Mouse (Mus musculus): ENCODE measurements at regions not wholly inside any gene's neighbourhood (a gene's known extent, or its start where the extent isn't known, plus 50 kb on each side); places are given as distances from the start of the nearest gene placed in this dataset.

DNA sequence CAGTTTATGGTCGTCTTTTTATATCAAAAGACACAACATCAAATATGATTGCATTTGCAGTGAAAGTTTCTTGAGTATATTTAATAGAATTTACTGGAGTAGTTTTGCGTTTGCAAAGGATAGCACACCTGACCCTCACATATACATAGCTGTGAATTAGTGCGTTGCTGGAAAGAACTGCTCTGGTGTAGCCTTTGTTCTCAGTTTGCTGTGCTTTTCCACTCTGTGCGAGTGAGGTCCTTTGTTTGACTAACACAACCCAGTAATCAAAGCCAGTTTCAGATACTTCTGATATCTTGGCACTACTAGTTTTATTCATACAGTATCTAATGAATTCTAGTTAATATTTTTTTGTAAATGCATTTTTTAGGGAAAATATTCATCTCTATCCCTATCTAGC, 84.7 kb downstream of the Trim52 start:
- no peak overlapping the region for H3K4me2 ChIP-seq
- no peaks in the 10 kb centered on the region for H3K36me3 ChIP-seq
- WGBS, result 75% methylated on average over 4 of the region's 4 CpGs
- no peaks in the 10 kb centered on the region for H3K27me3 ChIP-seq
- H3K9ac ChIP-seq, result no peak overlapping the region
- H3K4me3 ChIP-seq, result no peak overlapping the region
- peaks cover 5% of the 10 kb centered on the region; the same call in 1 of the 2 replicates for H3K4me1 ChIP-seq (replicated peaks)
- ATAC-seq (replicated peaks; ENCODE audit: insufficient number of reproducible peaks, insufficient read depth, low FRiP score, low read depth), result no peak
- H3K27ac ChIP-seq, result no peak overlapping the region
- H3K9me3 ChIP-seq (replicated peaks), result no peaks in the 10 kb centered on the region

DNA sequence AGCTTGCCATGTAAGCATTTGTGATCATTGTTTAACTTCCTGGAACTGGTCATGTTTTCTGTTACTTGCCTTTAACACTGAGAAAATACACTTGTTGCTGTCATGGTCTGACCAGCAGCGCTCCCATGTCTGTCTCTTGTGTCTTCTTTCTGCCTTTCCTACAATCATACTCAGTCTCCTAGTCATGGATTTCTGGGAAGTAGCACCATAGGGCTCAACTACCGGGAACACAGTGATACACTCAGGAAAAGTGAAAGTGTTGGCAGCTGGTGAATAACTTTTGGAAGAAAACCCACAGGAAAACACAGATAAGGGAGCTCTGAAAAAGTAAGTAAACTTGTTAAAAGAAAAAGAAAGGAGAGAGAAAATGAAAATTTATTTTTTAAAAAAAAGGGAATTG, 87.6 kb downstream of the Trim52 start:
- no peak for ATAC-seq (replicated peaks; ENCODE audit: insufficient number of reproducible peaks, insufficient read depth, low FRiP score, low read depth)
- Histone ChIP-seq H3K4me1 (replicated peaks) (0 out of 2 replicates have a peak, but pooled peaks cover 2% of the 10 kb centered on the region), H3K36me3 (no peaks in the 10 kb centered on the region), H3K4me2 (no peak overlapping the region), H3K4me3 (no peak overlapping the region), H3K27ac (no peak overlapping the region), H3K9me3 (replicated peaks) (no peaks in the 10 kb centered on the region), H3K9ac (no peak overlapping the region), H3K27me3 (no peaks in the 10 kb centered on the region)
- WGBS, result 59% methylated on average over 2 of the region's 2 CpGs

DNA sequence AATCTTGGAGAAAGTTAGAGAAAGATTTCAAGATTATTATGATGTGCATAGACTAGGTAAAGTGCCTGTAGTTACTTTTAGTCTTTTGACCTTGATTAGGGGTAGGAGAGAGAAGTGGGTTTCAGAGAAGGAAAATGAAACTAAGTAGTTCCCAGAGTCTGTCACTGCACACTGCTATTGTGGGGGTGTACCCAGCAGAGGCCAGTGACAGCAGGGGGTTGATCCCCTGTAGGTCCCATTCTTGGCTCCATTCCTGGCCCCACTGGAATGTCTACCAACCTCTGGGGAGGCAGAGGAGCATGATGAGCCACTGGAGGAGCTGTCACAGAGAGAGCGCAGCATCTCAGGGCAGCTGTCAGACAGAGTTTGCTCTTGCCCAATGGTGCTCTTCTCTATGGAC, 88.1 kb downstream of the Trim52 start:
- 62% methylated on average over 1 of the region's 1 CpGs for WGBS
- Histone ChIP-seq H3K9ac (no peak overlapping the region), H3K4me2 (no peak overlapping the region), H3K27me3 (no peaks in the 10 kb centered on the region), H3K9me3 (replicated peaks) (no peaks in the 10 kb centered on the region), H3K4me3 (no peak overlapping the region), H3K27ac (no peak overlapping the region), H3K4me1 (replicated peaks) (0 out of 2 replicates have a peak, but pooled peaks cover 2% of the 10 kb centered on the region), H3K36me3 (no peaks in the 10 kb centered on the region)
- no peak for ATAC-seq (replicated peaks; ENCODE audit: insufficient number of reproducible peaks, insufficient read depth, low FRiP score, low read depth)

DNA sequence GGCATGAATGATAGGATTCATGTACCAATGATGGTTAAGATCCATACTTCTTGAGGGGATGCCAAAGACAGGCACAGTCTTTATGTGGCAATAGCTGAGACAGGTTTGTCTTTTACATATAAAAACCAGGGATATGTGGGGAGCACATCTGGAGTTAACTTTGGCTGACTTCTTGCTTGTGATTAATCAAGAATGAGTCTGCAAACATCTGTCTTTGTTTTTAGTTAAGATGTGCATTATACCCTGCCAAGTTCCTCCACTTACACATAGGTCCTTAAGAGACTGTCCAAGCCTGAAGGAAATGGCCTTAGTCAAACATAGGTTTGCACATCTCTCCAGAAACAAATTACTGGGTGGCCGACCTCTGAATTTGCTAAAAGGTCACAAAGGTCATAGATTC, 91.8 kb downstream of the Trim52 start:
- ATAC-seq (replicated peaks; ENCODE audit: insufficient number of reproducible peaks, insufficient read depth, low FRiP score, low read depth), result no peak
- no peaks in the 10 kb centered on the region for H3K27me3 ChIP-seq
- no peaks in the 10 kb centered on the region for H3K36me3 ChIP-seq
- H3K27ac ChIP-seq, result no peak overlapping the region
- 0 out of 2 replicates have a peak, but pooled peaks cover 2% of the 10 kb centered on the region for H3K4me1 ChIP-seq (replicated peaks)
- no peaks in the 10 kb centered on the region for H3K9me3 ChIP-seq (replicated peaks)
- WGBS, result 50% methylated on average over 1 of the region's 1 CpGs
- no peak overlapping the region for H3K4me3 ChIP-seq
- no peak overlapping the region for H3K4me2 ChIP-seq
- H3K9ac ChIP-seq, result no peak overlapping the region

DNA sequence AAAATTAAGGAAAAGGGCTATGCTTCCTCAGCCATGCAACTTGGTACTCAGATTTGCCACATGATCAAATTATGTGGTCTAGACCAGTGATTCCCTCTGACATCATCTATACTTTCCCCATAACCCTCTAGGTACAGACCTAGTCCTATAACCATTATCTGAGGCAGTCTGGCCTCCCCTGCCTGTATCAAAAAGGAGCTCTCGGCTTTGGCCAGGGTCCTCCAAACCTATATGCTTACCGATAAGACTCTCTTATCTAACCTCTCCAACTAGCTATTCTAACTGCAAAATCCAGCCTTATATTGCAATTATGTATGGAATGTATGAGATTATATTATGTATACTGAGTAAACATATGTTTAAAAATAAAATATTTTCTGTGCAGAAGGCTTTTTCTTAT, 93.1 kb downstream of the Trim52 start:
- H3K4me2 ChIP-seq, result no peak overlapping the region
- no peak overlapping the region for H3K27ac ChIP-seq
- H3K27me3 ChIP-seq, result no peaks in the 10 kb centered on the region
- no peak for ATAC-seq (replicated peaks; ENCODE audit: insufficient number of reproducible peaks, insufficient read depth, low FRiP score, low read depth)
- H3K9me3 ChIP-seq (replicated peaks), result no peaks in the 10 kb centered on the region
- 0 out of 2 replicates have a peak, but pooled peaks cover 2% of the 10 kb centered on the region for H3K4me1 ChIP-seq (replicated peaks)
- no peak overlapping the region for H3K4me3 ChIP-seq
- 54% methylated on average over 2 of the region's 2 CpGs for WGBS
- H3K9ac ChIP-seq, result no peak overlapping the region
- no peaks in the 10 kb centered on the region for H3K36me3 ChIP-seq

DNA sequence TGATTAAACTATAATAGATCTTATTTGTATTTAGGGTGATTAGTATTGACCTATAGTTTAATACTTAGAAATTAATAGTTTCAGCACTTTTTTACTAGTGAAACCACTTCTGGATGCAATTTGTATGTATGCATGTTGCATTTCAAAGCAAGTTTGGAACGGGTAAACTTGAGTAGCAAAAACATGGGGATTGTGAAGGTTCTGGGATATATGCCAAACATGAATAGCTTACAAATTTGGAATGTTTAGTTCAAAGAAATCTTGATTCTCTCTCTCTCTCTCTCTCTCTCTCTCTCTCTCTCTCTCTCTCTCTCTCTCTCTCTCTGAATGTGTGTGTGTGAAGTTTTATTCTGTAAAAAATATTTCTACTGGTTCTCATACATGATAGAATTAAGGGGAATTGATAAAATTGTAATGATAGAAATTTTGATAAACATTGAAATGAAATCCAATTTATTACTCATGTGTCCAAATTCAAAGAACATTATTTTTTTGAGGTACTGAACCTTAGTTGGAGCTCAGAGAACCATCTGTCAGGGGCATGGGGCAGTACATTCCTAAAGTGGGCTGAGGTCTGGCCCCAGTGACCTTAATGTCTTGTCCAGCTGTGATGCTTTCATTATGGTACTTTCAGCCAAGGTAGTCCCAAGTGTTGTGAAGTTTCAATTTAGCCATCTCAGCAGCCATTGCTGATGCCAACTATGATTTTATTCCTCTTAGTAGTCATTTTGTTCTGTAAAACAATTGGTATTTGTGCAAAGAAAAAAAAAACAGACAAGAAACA, 93.7 kb downstream of the Trim52 start:
- no peak overlapping the region for H3K27ac ChIP-seq
- H3K9ac ChIP-seq, result no peak overlapping the region
- no peaks in the 10 kb centered on the region for H3K4me1 ChIP-seq (replicated peaks)
- H3K4me3 ChIP-seq, result no peak overlapping the region
- no peak overlapping the region for H3K4me2 ChIP-seq
- no peaks in the 10 kb centered on the region for H3K27me3 ChIP-seq
- H3K36me3 ChIP-seq, result no peaks in the 10 kb centered on the region
- 23% methylated on average over 1 of the region's 1 CpGs for WGBS
- ATAC-seq (replicated peaks; ENCODE audit: insufficient number of reproducible peaks, insufficient read depth, low FRiP score, low read depth), result no peak
- no peaks in the 10 kb centered on the region for H3K9me3 ChIP-seq (replicated peaks)

DNA sequence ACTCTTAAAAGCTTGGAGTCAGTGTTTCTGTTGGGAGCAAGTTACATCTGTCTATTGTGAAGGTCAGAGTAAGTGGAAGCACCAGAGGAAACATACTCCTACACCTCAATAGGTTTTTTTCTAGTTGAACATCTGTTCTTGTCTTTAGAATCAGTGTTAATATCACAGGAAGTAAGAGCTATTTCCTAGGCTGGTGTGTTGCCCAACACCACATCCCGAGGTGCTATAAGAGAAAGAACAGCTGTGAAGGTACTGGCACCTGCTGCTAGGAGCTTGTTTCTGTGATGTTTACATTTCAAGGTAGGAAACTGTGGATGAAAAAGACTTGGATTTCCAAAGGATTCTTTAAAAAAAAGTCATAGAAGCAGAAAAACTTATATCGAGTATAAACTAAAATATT, 105.1 kb downstream of the Trim52 start:
- WGBS, result 53% methylated on average over 2 of the region's 2 CpGs
- no peak for ATAC-seq (replicated peaks; ENCODE audit: insufficient number of reproducible peaks, insufficient read depth, low FRiP score, low read depth)

DNA sequence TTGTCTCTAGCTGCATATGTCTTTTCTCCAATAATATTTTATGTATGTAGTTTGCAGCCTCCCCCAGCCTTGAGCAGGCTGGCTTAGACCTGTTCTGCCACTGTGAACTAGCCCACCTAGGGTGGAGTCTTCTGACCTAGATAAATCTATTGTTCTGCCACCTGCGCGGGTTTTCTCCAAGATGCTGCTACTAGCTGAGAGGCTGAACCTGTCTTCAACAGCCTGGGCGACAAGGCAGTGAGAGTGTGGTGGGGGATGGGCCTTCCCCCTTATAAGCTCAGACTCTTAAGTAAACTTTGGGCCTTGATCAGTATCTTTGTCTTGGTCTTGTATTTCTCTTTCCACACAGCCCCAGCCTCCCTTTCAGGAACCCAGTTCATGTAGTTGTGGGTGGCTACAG, 111.7 kb downstream of the Trim52 start:
- Histone ChIP-seq H3K27ac (no peak overlapping the region), H3K9ac (no peak overlapping the region), H3K4me3 (no peak overlapping the region), H3K4me1 (replicated peaks) (no peaks in the 10 kb centered on the region), H3K36me3 (no peaks in the 10 kb centered on the region), H3K4me2 (no peak overlapping the region), H3K9me3 (replicated peaks) (no peaks in the 10 kb centered on the region), H3K27me3 (no peaks in the 10 kb centered on the region)
- 83% methylated on average over 3 of the region's 3 CpGs for WGBS
- ATAC-seq (replicated peaks; ENCODE audit: insufficient number of reproducible peaks, insufficient read depth, low FRiP score, low read depth), result no peak

More for the DNA sequence above, 105.1 kb downstream of the Trim52 start:
- no peak overlapping the region for H3K27ac ChIP-seq
- no peaks in the 10 kb centered on the region for H3K27me3 ChIP-seq
- no peak overlapping the region for H3K4me2 ChIP-seq
- no peaks in the 10 kb centered on the region for H3K9me3 ChIP-seq (replicated peaks)
- H3K4me1 ChIP-seq (replicated peaks), result no peaks in the 10 kb centered on the region
- H3K9ac ChIP-seq, result no peak overlapping the region
- no peak overlapping the region for H3K4me3 ChIP-seq
- H3K36me3 ChIP-seq, result no peaks in the 10 kb centered on the region

DNA sequence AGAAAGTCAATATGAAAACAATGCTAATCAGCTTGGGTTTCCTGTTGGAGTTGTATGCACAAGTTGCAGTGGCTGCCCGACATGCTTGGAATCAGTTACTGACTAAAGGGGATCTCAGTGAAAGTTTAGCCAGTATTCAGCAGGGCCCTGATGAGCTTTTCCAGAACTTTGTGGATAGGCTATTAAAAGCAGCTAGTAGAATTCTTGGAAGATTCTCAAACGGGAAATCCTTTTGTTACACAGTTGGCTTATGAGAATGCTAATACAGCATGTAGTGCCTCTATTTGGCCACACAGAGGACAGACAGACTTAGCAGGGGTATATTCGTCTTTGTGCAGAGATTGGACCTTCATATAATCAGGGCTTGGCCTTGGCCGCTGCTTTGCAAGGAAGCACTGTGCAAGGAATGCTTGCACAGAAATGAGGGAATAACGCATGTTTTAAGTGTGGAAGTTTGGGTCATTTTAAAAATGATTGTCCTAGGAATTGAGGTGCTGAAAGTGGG, 113.3 kb downstream of the Trim52 start:
- Histone ChIP-seq H3K27ac (no peak overlapping the region), H3K4me2 (no peak overlapping the region), H3K27me3 (no peaks in the 10 kb centered on the region), H3K9me3 (replicated peaks) (no peaks in the 10 kb centered on the region), H3K36me3 (no peaks in the 10 kb centered on the region), H3K4me1 (replicated peaks) (no peaks in the 10 kb centered on the region), H3K4me3 (no peak overlapping the region), H3K9ac (no peak overlapping the region)
- ATAC-seq (replicated peaks; ENCODE audit: insufficient number of reproducible peaks, insufficient read depth, low FRiP score, low read depth), result 0 out of 2 replicates have a peak, but pooled peaks have one; percentile 31
- WGBS, result 60% methylated on average over 5 of the region's 5 CpGs

DNA sequence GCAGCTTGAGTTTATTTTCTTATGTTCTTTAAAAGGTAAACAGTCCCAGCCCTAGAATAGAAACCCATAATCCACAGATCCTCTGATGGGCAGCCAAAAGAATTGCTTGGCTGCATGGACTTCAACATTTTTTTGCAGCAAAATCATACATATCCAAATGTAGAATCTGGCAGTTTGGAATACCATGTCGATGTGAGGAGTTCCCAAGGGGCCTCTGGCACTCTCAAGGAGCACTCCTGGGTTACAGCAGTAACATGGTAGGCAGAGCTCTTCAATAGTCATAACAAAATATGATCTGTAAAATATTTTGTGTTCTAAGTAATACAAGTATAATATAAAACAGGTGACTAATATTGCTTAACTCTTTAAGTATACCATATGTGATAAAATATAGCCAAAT, 119.4 kb downstream of the Trim52 start:
- Histone ChIP-seq H3K9ac (no peak overlapping the region), H3K4me2 (no peak overlapping the region), H3K4me3 (no peak overlapping the region), H3K9me3 (replicated peaks) (no peaks in the 10 kb centered on the region), H3K4me1 (replicated peaks) (no peaks in the 10 kb centered on the region), H3K27ac (no peak overlapping the region), H3K27me3 (no peaks in the 10 kb centered on the region), H3K36me3 (no peaks in the 10 kb centered on the region)
- no peak for ATAC-seq (replicated peaks; ENCODE audit: insufficient number of reproducible peaks, insufficient read depth, low FRiP score, low read depth)
- WGBS, result 58% methylated on average over 1 of the region's 1 CpGs

DNA sequence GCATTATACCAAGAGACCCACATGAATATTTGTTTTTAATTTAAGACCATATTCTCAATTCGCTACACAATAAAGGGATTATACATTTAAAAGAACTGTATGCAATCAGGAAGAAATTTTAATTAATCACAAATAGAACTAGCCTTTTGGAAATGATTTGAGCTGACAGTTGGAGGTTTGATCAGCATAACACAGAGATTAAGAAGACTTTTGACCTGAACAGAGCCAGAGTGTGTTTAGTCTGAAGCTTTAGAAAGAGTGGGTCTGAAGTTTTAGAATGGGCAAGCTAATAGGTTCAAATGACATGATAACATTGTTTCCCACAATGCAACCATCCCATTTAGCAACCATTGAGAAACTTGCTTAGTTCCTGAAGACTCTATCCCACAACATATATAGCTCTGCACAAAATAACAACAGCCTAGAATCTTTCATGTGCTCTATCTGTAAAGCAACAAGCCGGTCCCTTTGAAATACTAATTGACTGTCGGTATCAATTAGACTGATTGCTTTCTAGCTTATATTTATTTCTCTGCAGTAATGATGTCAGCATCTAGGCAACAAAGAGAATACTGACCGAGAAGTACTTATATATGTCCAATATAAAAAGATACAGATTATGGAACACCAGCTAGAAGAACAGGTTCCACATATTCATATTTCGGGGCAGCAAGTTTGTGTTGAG, 135.9 kb downstream of the Trim52 start:
- no peaks in the 10 kb centered on the region for H3K27me3 ChIP-seq
- no peak overlapping the region for H3K27ac ChIP-seq
- no peak for ATAC-seq (replicated peaks; ENCODE audit: insufficient number of reproducible peaks, insufficient read depth, low FRiP score, low read depth)
- no peak overlapping the region for H3K4me2 ChIP-seq
- no peaks in the 10 kb centered on the region for H3K4me1 ChIP-seq (replicated peaks)
- no peak overlapping the region for H3K4me3 ChIP-seq
- WGBS, result 85% methylated on average over 5 of the region's 5 CpGs
- H3K9ac ChIP-seq, result no peak overlapping the region
- H3K9me3 ChIP-seq (replicated peaks), result no peaks in the 10 kb centered on the region
- no peaks in the 10 kb centered on the region for H3K36me3 ChIP-seq

Measured in heart, embryonic 15.5 days (tissue).